Mouse (Mus musculus): ENCODE measurements at regions not wholly inside any gene's neighbourhood (a gene's known extent, or its start where the extent isn't known, plus 50 kb on each side); places are given as distances from the start of the nearest gene placed in this dataset.
"Not testable (repeated sequence)": the region's sequence is repeated elsewhere in the genome, so short reads cannot be mapped to it uniquely, and the experiment has no call there.

GRCm38 (mm10) chr16:3334355-3334754, 256.5 kb upstream of the Olfr161 start:
- not testable (repeated sequence) for DNase-seq

GRCm38 (mm10) chr16:3343372-3343771, 247.5 kb upstream of the Olfr161 start:
- DNase-seq = not testable (repeated sequence)

DNA sequence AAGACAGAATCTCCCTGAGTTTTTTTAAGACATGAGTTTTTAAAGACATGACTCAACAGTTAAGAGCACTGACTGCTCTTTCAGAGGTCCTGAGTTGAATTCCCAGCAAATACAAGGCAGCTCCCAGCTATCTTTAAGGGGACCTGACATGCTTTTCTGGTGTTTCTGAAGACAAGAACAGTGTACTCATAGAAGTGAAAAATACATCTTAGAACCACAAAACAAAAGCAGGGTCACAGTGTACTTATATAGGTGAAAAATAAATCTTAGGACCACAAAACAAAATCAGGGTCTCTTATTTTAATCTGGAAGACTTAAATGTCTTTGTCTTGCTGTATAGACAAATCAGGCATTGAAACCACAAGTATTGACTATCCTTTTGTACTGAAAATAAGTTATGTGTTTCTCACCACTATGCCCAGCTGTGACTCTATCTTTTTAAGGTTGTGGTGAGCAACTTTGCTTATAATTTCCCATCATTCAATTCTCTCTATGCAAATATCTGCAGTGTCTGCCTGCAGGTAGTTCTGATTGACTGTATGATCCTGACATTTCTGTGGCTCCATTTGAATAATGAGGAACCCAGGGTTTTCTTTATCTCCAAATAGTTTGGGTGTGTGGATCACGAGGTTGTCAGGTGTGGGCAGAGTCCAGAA, 246.0 kb upstream of the Olfr161 start:
- DNase-seq = not testable (repeated sequence)

GRCm38 (mm10) chr16:3349382-3349781, 241.5 kb upstream of the Olfr161 start:
- peak; percentile 1 for DNase-seq

GRCm38 (mm10) chr16:3349850-3350547, 240.8 kb upstream of the Olfr161 start:
- DNase-seq = not testable (repeated sequence)

- not testable (repeated sequence) for DNase-seq
Observed at GRCm38 (mm10) chr16:3350668-3351507, 240.0 kb upstream of the Olfr161 start.

GRCm38 (mm10) chr16:3351508-3352046, 239.3 kb upstream of the Olfr161 start:
- DNase-seq = peak; percentile 62

Data from adrenal gland, postnatal 10 days (tissue).